Mouse (Mus musculus): ENCODE measurements around the gene Cox19.

Gene Cox19

DNA sequence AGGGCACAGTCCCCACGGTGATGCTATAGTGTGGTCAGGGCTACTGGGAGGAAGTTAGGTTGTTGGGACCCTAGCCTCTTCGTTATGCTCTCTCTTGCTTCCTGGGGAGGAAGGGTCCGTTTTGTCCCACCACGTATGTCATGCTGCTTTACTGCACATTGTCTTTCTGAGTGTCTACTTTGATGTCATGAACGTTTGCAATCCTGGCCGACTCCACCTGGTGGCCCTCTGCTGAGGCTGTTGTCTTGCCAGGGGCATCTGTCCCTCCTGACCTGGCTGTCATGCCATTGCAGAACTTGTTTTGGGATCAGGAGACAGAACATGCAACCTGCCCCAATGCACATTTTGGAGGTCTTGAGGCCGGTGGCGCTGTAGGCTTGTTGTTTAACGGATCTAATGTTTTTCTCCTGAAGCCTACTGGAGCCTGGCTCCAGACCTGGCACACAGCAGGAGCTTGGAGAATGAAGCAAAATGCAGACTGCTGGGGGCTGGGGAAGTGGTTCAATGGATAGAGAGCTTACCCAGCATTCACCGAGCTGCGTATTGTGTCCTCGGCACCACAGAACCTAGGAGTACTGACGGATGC, 25.0 kb downstream of the Cox19 start:
- no peak for DNase-seq

DNA sequence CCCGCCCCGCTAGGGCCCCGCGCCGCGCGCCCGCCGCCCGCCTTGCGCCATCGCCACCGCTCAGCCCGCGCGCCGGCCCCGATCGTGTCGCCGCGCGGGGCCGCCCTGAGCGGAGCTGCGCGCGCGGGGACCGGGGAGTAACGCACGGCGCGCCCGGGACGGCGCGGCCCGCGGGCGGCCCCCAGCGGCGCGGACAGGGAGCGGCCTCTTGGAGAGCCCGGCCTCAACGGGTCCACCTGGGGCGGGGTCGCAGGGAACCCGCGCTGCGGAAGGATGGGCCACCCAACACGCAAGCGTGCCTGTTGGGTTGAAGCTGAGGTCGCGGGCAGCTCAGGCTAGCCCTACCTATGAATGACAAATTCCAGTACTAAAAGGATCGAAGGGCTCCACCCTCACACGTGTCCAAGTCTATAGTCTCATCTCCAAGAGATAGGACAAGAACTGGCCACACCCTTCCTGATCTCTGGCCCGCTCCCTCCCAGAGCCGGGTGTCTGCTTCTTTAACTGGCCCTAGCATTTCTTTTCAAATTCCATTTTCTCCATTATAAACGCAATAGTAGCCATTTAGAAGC, 25.7 kb downstream of the Cox19 start, which contains the start of gene Adap1:
Gene Adap1 (minus strand): TSS at position 228 of the 572 bp plus-strand sequence.
- DNase-seq: peak; percentile 74

GRCm38 (mm10) chr5:139324691-139325394, 26.4 kb downstream of the Cox19 start:
- DNase-seq: no peak

DNA sequence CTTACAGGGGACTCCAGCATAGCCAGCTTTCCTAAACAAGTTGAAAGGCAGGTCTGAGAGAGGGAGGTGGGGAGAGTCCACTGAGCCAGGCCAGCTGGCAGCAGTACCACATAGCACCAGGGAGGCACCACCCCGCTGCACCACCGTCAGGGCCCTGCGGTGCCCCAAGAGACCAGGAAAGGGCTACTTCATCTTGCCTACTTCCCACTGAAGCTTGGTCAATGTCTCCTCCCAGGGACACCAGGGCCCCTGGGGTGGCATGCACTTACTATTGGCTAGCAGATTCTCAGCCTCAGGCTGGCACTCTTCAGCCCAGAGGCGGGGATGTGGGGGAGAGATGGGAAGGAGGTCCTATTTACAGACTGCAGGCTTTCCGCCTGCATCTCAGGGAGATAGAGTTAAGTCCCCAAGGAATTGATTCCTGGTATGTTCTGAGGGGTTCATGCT, 27.1 kb downstream of the Cox19 start:
- no peak for DNase-seq

DNA sequence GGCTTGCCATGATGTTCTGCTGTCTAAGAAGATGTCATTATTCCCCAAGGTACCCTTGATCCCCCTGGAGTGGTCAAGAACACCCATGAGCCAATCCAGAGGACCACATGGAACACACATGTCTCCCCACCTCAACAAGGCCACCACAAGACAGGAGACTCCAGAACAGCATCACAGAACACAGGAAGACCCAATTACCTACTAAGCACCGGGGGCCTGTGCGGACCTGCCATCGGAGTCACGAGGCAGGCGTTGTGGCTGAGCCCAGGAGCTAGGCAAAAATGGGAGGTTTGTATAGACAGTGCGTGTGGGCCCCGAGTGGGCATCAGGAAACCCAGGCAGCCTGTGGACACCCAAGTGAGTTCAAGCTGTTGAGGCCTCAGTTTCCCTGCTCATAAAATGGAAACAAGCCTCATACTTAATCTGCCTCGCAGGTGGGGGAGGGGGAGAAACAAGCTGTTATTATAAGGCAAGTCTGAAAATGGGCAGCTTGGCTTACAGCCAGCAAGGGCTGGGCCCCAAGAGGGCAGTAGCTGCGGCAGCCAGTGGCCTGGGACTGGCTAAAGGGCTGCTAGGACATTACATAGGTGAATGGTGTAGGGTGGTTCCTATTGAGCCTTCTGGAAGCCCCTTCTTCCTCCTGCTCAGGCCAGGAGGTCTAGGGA, 27.8 kb downstream of the Cox19 start:
- peak; percentile 72 for DNase-seq

- DNase-seq: no peak
These were observed 29.9 kb downstream of the Cox19 start for GRCm38 (mm10) chr5:139321331-139321730.

- no peak for DNase-seq
These were observed 30.8 kb downstream of the Cox19 start for GRCm38 (mm10) chr5:139320424-139320823.

DNA sequence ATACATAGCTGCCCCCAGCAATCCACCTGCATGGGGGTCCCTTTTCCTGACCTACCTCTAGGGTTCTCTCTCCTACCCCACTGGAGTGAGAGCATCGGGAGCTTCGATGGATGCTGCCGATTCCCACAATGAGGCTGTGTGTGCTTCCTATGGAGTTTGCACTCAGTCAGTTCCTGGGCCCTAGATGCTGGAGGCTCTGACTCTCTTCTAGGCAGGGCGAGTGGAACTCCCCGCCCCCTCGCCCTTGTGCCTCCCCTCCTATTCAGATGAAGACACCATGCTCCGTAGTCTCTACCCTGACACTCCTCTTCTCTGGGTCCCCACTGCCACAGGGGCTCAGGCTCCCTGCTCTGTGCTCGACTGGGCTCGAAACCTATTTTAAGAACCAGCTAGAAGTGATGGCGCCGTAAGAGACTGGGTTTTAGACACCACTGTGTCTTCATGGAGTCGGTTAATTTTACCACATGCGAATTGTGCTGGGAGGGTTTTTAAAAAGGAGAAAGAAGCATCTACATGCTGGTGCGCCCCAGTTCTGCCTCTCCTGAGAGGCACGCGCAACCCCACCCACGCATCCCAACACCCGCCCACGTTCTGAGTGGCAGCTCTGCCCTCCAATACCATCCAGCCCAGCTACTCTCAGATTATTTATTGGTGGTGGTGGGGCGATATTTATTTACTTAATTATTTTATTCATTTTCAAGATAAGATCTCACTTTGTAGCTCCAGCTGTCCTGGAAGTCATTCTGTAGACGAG, 33.3 kb downstream of the Cox19 start:
- no peak for DNase-seq

GRCm38 (mm10) chr5:139316982-139317675, 34.1 kb downstream of the Cox19 start:
- DNase-seq: peak; percentile 94

DNA sequence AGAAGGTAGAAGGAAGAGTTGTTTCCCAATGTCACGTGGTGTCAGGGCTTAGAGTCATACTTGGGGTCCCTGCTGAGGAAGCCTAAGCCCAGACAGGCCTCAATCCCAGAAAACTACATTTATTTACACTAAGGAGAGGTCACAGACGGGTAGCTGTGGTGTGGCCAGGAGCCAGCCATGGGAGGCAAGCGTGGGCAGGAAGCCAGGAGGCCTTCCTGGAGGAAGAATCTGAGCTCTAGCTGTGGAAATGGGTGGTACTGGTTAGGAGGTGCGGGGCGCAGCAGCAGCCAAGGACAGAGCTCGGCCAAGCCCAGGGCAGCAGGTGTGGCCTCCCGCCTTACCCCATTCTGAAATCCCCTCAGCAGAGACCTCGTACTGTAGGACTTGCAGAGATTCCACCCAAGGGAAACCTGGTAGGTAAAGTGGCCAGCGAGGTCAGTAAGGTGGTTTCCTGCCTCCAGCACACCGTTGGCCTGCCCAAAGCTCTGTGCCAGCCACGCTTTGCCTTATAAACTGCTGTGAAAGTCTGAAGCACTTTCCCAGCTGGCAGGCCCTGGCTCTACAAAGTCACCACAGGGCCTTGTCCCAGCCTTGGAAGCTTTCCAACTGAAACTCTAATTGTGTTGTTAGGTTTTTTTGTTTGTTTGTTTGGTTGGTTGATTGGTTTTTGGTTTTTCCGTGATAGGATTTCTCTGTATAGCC, 36.1 kb downstream of the Cox19 start:
- peak; percentile 44 for DNase-seq

DNA sequence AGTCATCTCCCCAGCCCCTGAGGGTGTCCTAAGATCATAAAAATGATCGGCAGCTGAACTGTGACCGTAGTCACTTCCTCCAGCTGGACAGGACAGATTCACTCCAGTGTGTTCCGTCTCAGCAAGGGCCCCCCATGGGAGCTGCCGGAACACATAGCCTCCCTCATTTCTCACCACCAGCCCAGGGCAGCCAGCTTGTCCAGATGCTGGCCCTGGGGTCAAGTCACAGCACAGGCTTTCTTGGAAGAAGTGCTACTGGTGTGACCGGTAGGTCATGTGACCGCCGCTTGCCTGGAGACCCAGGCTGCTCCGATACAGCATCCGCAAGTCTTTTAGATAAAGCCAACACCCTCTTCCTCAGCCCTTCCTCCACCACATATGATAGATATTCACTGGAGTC, 37.7 kb downstream of the Cox19 start:
- DNase-seq: peak; percentile 69

GRCm38 (mm10) chr5:139311822-139312221, 39.4 kb downstream of the Cox19 start:
- no peak for DNase-seq

DNA sequence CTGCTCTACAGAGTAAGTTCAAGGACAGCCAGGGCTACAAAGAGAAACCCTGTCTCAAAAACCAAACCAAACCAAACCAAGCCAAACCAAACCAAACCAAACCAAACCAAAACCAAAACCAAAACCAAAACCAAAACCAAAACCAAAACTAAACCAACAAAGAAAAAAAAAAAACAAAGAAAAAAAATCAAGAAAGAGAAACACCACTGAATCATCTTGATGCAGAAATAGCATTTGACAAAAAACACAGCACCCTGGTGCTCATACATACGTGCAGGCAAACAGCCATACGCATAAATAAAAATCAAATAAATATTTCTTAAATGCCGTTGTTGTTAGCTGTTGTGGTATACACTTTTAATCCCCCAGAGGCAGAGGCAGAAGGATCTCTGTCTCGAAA, 40.7 kb downstream of the Cox19 start:
- DNase-seq: no peak

DNA sequence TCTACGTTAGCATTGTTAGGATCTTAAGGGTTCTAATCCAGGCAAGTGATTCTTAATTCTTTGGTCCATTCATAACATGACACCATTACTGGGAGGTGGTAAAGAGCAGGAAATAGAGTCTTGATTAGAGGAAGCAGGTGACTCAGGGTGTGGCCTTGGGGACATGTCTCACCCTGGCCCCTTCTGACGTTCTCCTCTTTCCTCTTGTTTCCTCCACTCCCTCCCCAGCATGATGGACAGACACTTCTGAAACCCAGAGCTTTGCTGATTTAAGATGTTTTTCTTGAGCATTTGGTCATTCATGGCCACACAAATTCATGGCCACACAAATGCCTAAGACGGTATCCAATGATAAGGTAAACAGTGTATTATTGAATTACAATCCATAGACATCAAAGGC, 41.3 kb downstream of the Cox19 start:
- DNase-seq: no peak

DNA sequence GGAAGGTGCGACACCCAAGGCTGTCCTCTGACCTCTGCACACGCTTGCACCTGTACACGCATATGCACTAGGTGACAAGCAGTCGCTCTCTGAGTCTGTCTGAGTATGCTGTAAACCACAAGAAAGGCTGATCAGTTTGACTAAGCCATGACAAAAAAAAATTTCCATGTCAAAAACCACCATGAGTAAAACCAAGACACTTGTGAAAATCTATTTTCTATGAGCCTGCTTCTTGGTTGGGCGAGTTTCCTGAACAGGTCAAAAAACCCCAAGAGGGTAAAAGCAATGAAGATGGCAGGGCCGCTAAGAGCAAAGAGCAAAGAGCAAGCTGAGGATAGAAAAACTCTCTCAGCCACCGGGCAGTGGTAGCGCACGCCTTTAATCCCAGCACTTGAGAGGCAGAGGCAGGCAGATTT, 47.6 kb downstream of the Cox19 start:
- no peak for DNase-seq

DNA sequence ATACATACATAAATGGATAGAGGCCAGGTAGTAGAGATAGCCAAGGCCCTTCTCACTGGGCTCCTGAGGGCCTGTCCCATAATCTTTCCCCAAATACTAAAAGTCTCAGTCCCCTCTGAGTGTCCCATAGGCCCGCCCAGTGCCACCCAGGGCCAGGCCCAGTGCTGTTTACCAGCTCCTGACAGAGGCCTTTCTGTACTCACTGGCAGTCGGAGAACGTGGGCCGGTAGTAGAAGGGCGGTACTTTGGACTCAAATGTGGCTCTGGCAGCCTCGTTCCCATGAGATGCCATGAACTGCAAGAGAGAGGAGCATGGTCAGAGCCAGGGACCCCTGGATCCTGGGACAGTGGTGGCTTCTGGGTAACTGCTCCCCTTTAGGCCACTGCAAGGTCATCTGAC, 49.1 kb downstream of the Cox19 start:
- DNase-seq: no peak

- DNase-seq: no peak
These were observed 53.5 kb downstream of the Cox19 start for GRCm38 (mm10) chr5:139297745-139298144.

- DNase-seq: no peak
These were observed 54.1 kb downstream of the Cox19 start for GRCm38 (mm10) chr5:139297092-139297491.

DNA sequence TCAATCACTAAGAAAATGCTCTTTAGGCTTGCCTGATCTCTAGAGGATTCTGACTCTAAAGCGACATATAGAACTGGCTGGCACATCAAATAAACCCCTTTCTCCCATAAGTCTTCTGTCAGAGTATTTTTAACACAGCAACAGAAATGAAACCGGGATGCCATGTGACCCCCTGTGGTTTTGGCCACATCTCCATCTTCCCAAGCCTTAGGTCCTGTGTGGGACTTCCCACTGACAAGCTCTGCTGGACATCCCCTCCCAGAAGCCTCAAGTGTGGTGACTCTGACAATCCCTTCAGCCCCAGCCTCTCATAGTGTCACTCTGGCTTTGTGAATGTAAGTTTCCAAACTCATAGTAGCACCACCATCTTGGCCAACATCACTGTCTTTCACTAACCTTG, 57.1 kb downstream of the Cox19 start:
- no peak for DNase-seq

DNA sequence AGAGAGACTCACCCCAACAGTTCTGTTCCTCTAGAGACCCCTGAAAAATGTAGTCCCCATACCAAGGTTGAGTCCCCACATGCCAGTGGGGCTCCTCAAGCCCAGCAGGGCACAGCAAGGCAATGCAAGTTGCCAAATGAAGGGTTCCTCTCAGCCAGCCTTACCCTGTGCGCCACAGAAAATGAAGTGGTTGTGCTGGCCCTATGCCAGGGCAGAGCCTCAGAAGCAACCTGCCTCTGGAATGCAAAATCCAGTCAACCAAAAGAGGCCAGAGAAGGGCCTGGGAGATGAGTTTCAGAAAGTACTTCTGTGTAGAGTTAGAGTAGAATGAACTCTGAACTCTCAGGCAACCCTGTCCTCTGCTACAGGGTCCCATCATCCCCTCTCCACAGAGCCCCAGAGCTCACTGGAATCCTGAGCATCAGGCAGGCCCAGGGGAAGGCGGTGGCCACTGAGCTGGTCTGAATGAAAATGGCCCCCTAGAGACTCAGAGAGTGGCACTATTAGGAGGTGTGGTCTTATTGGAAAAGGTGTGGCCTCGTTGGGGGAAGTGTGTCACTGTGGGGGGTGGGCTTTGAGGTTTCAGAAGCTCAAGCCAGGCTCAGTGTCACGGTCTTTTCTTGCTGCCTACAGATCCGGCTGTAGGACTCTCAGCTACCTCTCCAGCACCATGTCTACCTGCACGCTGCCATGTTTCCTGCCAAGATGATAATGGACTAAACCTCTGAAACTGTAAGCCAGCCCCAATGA, 59.2 kb downstream of the Cox19 start:
- peak; percentile 69 for DNase-seq

Data from kidney, postnatal 14 days (tissue).